Mouse (Mus musculus) myocyte (in vitro differentiated cells): Measurements from ENCODE around the gene Slc39a9.

Experiments
- MAX ChIP-seq: IDR thresholded peaks from one replicate; pipeline ENCODE4 v1.6.1; 2011; ENCODE audit warnings: low read depth, mild to moderate bottlenecking, control low read depth
- MYOD1 ChIP-seq, 3 experiments: IDR thresholded peaks; one replicate each; pipeline ENCODE4 v1.6.1; 2011; ENCODE audit warnings: control low read depth in 2 of 3, low read depth in 2 of 3, mild to moderate bottlenecking in 2 of 3, moderate library complexity in 1 of 3; ENCODE audit not compliant: insufficient read length in 2 of 3, control insufficient read depth in 1 of 3
- POLR2A ChIP-seq: IDR thresholded peaks from one replicate; pipeline ENCODE4 v1.6.1; 2011; ENCODE audit warnings: low read depth, mild to moderate bottlenecking, control low read depth, moderate library complexity; ENCODE audit not compliant: insufficient read length
- POLR2AphosphoS2 ChIP-seq: IDR thresholded peaks from one replicate; pipeline ENCODE4 v1.6.1; 2011; ENCODE audit warnings: low read depth, control low read depth; ENCODE audit not compliant: insufficient read length
- TCF12 ChIP-seq: IDR thresholded peaks from one replicate; pipeline ENCODE4 v1.6.1; 2011; ENCODE audit warnings: mild to moderate bottlenecking, control low read depth; ENCODE audit not compliant: poor library complexity, insufficient read depth, severe bottlenecking
- TCF3 ChIP-seq: IDR thresholded peaks from one replicate; pipeline ENCODE4 v1.6.1; 2011; ENCODE audit warnings: low read depth, control low read depth; ENCODE audit not compliant: insufficient read length
- USF1 ChIP-seq: IDR thresholded peaks from one replicate; pipeline ENCODE4 v1.6.1; 2011; ENCODE audit warnings: low read depth, mild to moderate bottlenecking, control low read depth, moderate library complexity

DNA sequence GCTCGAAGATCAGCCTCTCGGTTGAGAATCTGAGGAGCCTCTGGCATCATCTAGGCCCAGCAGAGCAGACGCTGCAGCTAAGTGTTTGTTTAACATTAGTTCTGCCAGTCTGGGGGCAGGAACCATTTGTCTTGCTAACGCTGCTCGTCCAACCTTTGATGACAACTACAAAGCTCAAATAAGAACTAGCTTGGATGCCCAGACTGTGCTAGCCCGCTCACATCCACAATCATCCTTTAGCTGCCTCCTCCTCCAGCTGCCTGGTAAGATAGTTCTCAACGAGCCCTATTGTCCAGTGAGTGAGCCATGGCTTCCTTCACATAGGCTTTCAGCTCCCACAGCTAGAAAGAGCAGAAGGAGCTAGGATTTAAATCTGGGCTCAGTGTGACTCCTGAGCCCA is 45.4 kb upstream of the Slc39a9 start:
- TF ChIP-seq POLR2A (no peak), POLR2AphosphoS2 (no peak), MAX (no peak), USF1 (no peak), TCF3 (no peak), TCF12 (no peak), MYOD1 (IDR thresholded peaks at IDR 0.05; ENCODE audit: control insufficient read depth in 1 of 3, insufficient read length in 2 of 3, low read depth in 2 of 3) (no peak)
